ENCODE assay signal across 16 mouse cellular contexts in the genomic region with DNA sequence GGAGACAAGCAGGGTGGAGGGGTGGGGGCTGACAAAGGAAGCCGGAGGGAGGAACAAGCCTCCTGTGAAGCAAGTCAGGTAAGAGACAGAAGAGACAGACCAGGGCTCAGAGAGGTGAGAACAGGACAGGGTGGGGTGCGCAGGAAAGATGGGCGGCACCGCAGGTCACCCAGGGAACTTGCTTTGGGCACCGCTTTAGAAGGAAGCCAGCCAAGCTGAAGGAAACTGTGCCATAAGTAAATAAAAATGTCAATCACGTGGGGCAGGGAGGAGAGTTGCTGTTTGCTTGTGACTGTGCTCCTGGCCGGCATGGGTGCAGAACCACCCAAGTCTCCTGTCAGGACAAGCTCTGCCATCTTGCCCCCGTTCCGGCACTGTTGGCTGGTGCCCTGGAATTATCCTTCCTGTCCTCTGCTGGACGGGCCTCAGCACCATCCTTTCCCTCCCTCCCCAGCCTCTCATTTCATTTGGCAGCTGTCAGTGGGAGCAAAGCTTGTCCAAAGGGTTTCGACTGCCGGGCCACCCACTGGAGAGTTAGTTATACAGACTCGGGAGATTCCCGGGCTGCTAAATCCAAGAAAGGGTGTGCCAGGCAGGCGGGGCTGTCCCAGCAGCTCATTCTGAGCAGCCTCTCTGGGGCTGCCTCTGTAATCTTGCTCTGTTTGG. TPM values are rescaled to one million over a fixed set of nuclear protein-coding genes. Genes with fewer than 3 reads are reported as not detected.
DNase-seq lines count a peak whose midpoint lies in the region; ATAC-seq and TF ChIP-seq lines count a peak whose summit lies in the region.
"Had no signal": no experiment of that assay in that cellular context is flagged by ENCODE, and none has a peak within 500 bp of the region (broad histone marks: within the 10 kb centered on the region; RNA-seq: fewer than 3 reads in every experiment).

No protein-coding gene starts in this region.

- 66% methylated on average over 15 of the region's 15 CpGs for WGBS in midbrain, embryonic 11.5 days
- WGBS in midbrain, embryonic 13.5 days: 59% methylated on average over 15 of the region's 15 CpGs
- WGBS in lung, adult 2 months: 37% methylated on average over 15 of the region's 15 CpGs
- 41% methylated on average over 15 of the region's 15 CpGs for WGBS in stomach, embryonic 16.5 days
- WGBS in forebrain, embryonic 11.5 days: 61% methylated on average over 15 of the region's 15 CpGs

- H3K4me1 ChIP-seq in midbrain, embryonic 11.5 days (ENCODE audit: control insufficient read depth, insufficient read depth, low read length): no peaks in the 10 kb centered on the region
- H3K4me1 ChIP-seq in midbrain, embryonic 13.5 days (replicated peaks): peaks cover 13% of the 10 kb centered on the region; the same call in 1 of the 2 replicates
- peaks cover 5% of the 10 kb centered on the region for H3K4me1 ChIP-seq in lung, adult 2 months (ENCODE audit: control insufficient read depth, insufficient read depth, low read length)
- peaks cover 15% of the 10 kb centered on the region; the same call in 1 of the 2 replicates for H3K4me1 ChIP-seq in stomach, embryonic 16.5 days (ENCODE audit: control insufficient read depth, insufficient read depth, low read length)
- H3K4me1 ChIP-seq in forebrain, embryonic 11.5 days (replicated peaks; ENCODE audit: control insufficient read depth, insufficient read depth, low read length): no peaks in the 10 kb centered on the region

- H3K27ac ChIP-seq in midbrain, embryonic 11.5 days (ENCODE audit: low read depth, low read length): no peak overlapping the region
- H3K27ac ChIP-seq in midbrain, embryonic 13.5 days: no peak overlapping the region
- H3K27ac ChIP-seq in stomach, embryonic 16.5 days (ENCODE audit: low read length): peak overlapping the region; percentile 61
- no peak overlapping the region for H3K27ac ChIP-seq in forebrain, embryonic 11.5 days (ENCODE audit: low read depth, low read length)
- H3K27ac ChIP-seq: embryonic facial prominence, embryonic 12.5 days; heart, embryonic 13.5 days; hindbrain, postnatal 0 days; limb, embryonic 12.5 days had no signal

- no peaks in the 10 kb centered on the region for H3K9me3 ChIP-seq in midbrain, embryonic 11.5 days (ENCODE audit: control insufficient read depth, low read length)
- H3K9me3 ChIP-seq in midbrain, embryonic 13.5 days: no peaks in the 10 kb centered on the region
- no peaks in the 10 kb centered on the region for H3K9me3 ChIP-seq in stomach, embryonic 16.5 days (replicated peaks; ENCODE audit: control insufficient read depth, low read length)
- no peaks in the 10 kb centered on the region for H3K9me3 ChIP-seq in forebrain, embryonic 11.5 days (ENCODE audit: control insufficient read depth, low read length)
- H3K9me3 ChIP-seq: embryonic facial prominence, embryonic 12.5 days; heart, embryonic 13.5 days; limb, embryonic 12.5 days had no signal

- H3K4me2 ChIP-seq in midbrain, embryonic 11.5 days: no peak overlapping the region
- H3K4me2 ChIP-seq in midbrain, embryonic 13.5 days (replicated peaks): no peak overlapping the region
- peak overlapping the region; percentile 7 for H3K4me2 ChIP-seq in stomach, embryonic 16.5 days (ENCODE audit: low read depth, low read length)
- no peak overlapping the region for H3K4me2 ChIP-seq in forebrain, embryonic 11.5 days (ENCODE audit: low read depth, low read length, severe bottlenecking)
- H3K4me2 ChIP-seq: embryonic facial prominence, embryonic 12.5 days; heart, embryonic 13.5 days; limb, embryonic 12.5 days had no signal

- H3K4me3 ChIP-seq in midbrain, embryonic 11.5 days (ENCODE audit: low read depth, low read length): no peak overlapping the region
- H3K4me3 ChIP-seq in midbrain, embryonic 13.5 days (replicated peaks): no peak overlapping the region
- H3K4me3 ChIP-seq in lung, adult 2 months (replicated peaks; ENCODE audit: extremely low read depth, low read depth, low read length): no peak overlapping the region
- no peak overlapping the region for H3K4me3 ChIP-seq in stomach, embryonic 16.5 days (replicated peaks; ENCODE audit: low read length)
- H3K4me3 ChIP-seq in forebrain, embryonic 11.5 days (ENCODE audit: low read depth, low read length): no peak overlapping the region
- H3K4me3 ChIP-seq: embryonic facial prominence, embryonic 12.5 days; heart, embryonic 13.5 days; limb, embryonic 12.5 days had no signal

- no peaks in the 10 kb centered on the region for H3K27me3 ChIP-seq in midbrain, embryonic 11.5 days (ENCODE audit: control insufficient read depth, insufficient read depth, low read length)
- peaks cover 5% of the 10 kb centered on the region; the same call in 1 of the 2 replicates for H3K27me3 ChIP-seq in midbrain, embryonic 13.5 days
- no peaks in the 10 kb centered on the region; the same call in 1 of the 2 replicates for H3K27me3 ChIP-seq in stomach, embryonic 16.5 days (ENCODE audit: control insufficient read depth, insufficient read depth, low read length)
- no peaks in the 10 kb centered on the region for H3K27me3 ChIP-seq in forebrain, embryonic 11.5 days (ENCODE audit: control insufficient read depth, insufficient read depth, low read length)
- H3K27me3 ChIP-seq: embryonic facial prominence, embryonic 12.5 days; heart, embryonic 13.5 days had no signal

- peak; percentile 43 for DNase-seq in adrenal gland, postnatal 14 days
- no peak for DNase-seq in adrenal gland, postnatal 4 days (ENCODE audit: low spot score in 2 of 2)
- DNase-seq in midbrain, embryonic 11.5 days (ENCODE audit: low spot score, missing footprints): peak; percentile 69
- peak; percentile 26 for DNase-seq in lung, adult 2 months
- DNase-seq in forebrain, embryonic 11.5 days (ENCODE audit: low spot score): no peak
- no peak for DNase-seq in thymus, postnatal 4 days
- DNase-seq: kidney, postnatal 36 days; thymus, postnatal 36 days had no signal

- no peaks in the 10 kb centered on the region for H3K36me3 ChIP-seq in midbrain, embryonic 11.5 days (ENCODE audit: control insufficient read depth, insufficient read depth, low read length)
- no peaks in the 10 kb centered on the region for H3K36me3 ChIP-seq in midbrain, embryonic 13.5 days
- no peaks in the 10 kb centered on the region for H3K36me3 ChIP-seq in stomach, embryonic 16.5 days (ENCODE audit: control insufficient read depth, insufficient read depth, low read length)
- no peaks in the 10 kb centered on the region for H3K36me3 ChIP-seq in forebrain, embryonic 11.5 days (ENCODE audit: control insufficient read depth, insufficient read depth, low read length)
- H3K36me3 ChIP-seq: embryonic facial prominence, embryonic 12.5 days; heart, embryonic 13.5 days; limb, embryonic 12.5 days had no signal

- TF ChIP-seq POLR2A in lung, adult 2 months (IDR thresholded peaks at IDR 0.05; ENCODE audit: borderline replicate concordance, extremely low read depth, low read depth, low read length): no peak

- H3K9ac ChIP-seq in midbrain, embryonic 11.5 days (ENCODE audit: low read length): no peak overlapping the region
- no peak overlapping the region for H3K9ac ChIP-seq in midbrain, embryonic 13.5 days (replicated peaks)
- H3K9ac ChIP-seq in stomach, embryonic 16.5 days (ENCODE audit: low read length): no peak overlapping the region
- H3K9ac ChIP-seq in forebrain, embryonic 11.5 days (ENCODE audit: low read length): no peak overlapping the region
- H3K9ac ChIP-seq: embryonic facial prominence, embryonic 12.5 days; heart, embryonic 13.5 days; limb, embryonic 12.5 days had no signal

- TF ChIP-seq CTCF in lung, adult 2 months (IDR thresholded peaks at IDR 0.05; ENCODE audit: insufficient read depth, low read length): no peak

- ATAC-seq in midbrain, embryonic 11.5 days (ENCODE audit: low FRiP score): no peak
- no peak for ATAC-seq in midbrain, embryonic 13.5 days
- peak; percentile 73; the same call in 1 of the 2 replicates for ATAC-seq in stomach, embryonic 16.5 days (ENCODE audit: insufficient read depth, low FRiP score)
- ATAC-seq in forebrain, embryonic 11.5 days (replicated peaks; ENCODE audit: low FRiP score): no peak
- ATAC-seq: hindbrain, postnatal 0 days had no signal

RNA-seq across cellular contexts. Expression of a gene that starts 7.2 kb away (rescaled TPM):
- not detected in 2 replicates for total RNA-seq in adrenal gland, postnatal 14 days (2021)
- total RNA-seq in adrenal gland, postnatal 4 days (2021): not detected
- not detected in 2 replicates for polyA plus RNA-seq in midbrain, embryonic 11.5 days (2014; fragmentation: Nextera tagmentation; extraction: Ambion mirVana)
- polyA plus RNA-seq in midbrain, embryonic 13.5 days (2015; fragmentation: Nextera tagmentation; extraction: Ambion mirVana): not detected in 2 replicates
- not detected in 2 replicates for polyA plus RNA-seq in lung, adult 2 months (2012; rRNA removed)
- polyA plus RNA-seq in stomach, embryonic 16.5 days (2015; fragmentation: Nextera tagmentation; extraction: Ambion mirVana): not detected in 2 replicates
- polyA plus RNA-seq in forebrain, embryonic 11.5 days (2014; fragmentation: Nextera tagmentation; extraction: Ambion mirVana): not detected in 2 replicates
- total RNA-seq: hindbrain, postnatal 0 days; MEL had no signal
- polyA plus RNA-seq: embryonic facial prominence, embryonic 12.5 days; heart, embryonic 13.5 days; hindbrain, postnatal 0 days; limb, embryonic 12.5 days; spleen, adult 2 months had no signal

Comparison
In these comparisons a context has a peak if more than half of its experiments do, and no peak if none do; other contexts are left out.
1. DNase-seq: peak in adrenal gland, postnatal 14 days (single experiment), midbrain, embryonic 11.5 days (single experiment) and lung, adult 2 months (single experiment); none in adrenal gland, postnatal 4 days (0 of 2), forebrain, embryonic 11.5 days (single experiment) and thymus, postnatal 4 days (single experiment).